Comparison of ENCODE assay signal across 8 mouse cellular contexts in genomic region chr7:25658657-25659472, GRCm38 (mm10). TPM values are rescaled to one million over a fixed set of nuclear protein-coding genes. Genes with fewer than 3 reads are reported as not detected.
DNase-seq lines count a peak whose midpoint lies in the region; ATAC-seq and TF ChIP-seq lines count a peak whose summit lies in the region.

Gene Bckdha (minus strand): TSS chr7:25658981.
Gene Exosc5 (plus strand): TSS chr7:25659164.

- peak within 1 kb of the TSS; percentile 50 for H3K27ac ChIP-seq in bone marrow, adult 2 months (ENCODE audit: control insufficient read depth, insufficient read depth, low read depth, low read length, poor library complexity)
- peak within 1 kb of the TSS; percentile 74 for H3K27ac ChIP-seq in embryonic facial prominence, embryonic 15.5 days (replicated peaks)
- no peak within 1 kb of the TSS for H3K27ac ChIP-seq in limb, embryonic 14.5 days (replicated peaks; ENCODE audit: low read depth, low read length)
- peak within 1 kb of the TSS; percentile 75 for H3K27ac ChIP-seq in midbrain, postnatal 0 days (ENCODE audit: low read depth, low read length)

- no peaks in the 10 kb centered on the region for H3K27me3 ChIP-seq in embryonic facial prominence, embryonic 15.5 days
- no peaks in the 10 kb centered on the region for H3K27me3 ChIP-seq in limb, embryonic 14.5 days (ENCODE audit: control insufficient read depth, insufficient read depth, low read length)
- no peaks in the 10 kb centered on the region for H3K27me3 ChIP-seq in midbrain, postnatal 0 days (ENCODE audit: insufficient read depth, low read length)

- peak; percentile 100 for DNase-seq in 416B (ENCODE audit: low read depth)
- peak; percentile 100 for DNase-seq in heart, adult 8-10 months (ENCODE audit: low spot score)
- peak; percentile 100 for DNase-seq in kidney, adult 9 months
- peak; percentile 100 for DNase-seq in limb, embryonic 14.5 days (ENCODE audit: low spot score)
- peak; percentile 100 for DNase-seq in midbrain, postnatal 0 days (ENCODE audit: low spot score)
- DNase-seq in spleen, postnatal 14 days (ENCODE audit: low spot score in 2 of 2), result peak; percentile 97 to 98

- H3K4me1 ChIP-seq in bone marrow, adult 2 months (ENCODE audit: control insufficient read depth, insufficient read depth, low read length), result peaks cover 1% of the 10 kb centered on the region; the same call in 1 of the 2 replicates
- peaks cover 31% of the 10 kb centered on the region for H3K4me1 ChIP-seq in embryonic facial prominence, embryonic 15.5 days
- peaks cover 12% of the 10 kb centered on the region for H3K4me1 ChIP-seq in limb, embryonic 14.5 days (ENCODE audit: control insufficient read depth, insufficient read depth, low read length)
- peaks cover 9% of the 10 kb centered on the region; the same call in 1 of the 2 replicates for H3K4me1 ChIP-seq in midbrain, postnatal 0 days (ENCODE audit: insufficient read depth, low read length)

- under 1% methylated on average over 50 of the region's 50 CpGs for WGBS in bone marrow, adult 2 months
- WGBS in embryonic facial prominence, embryonic 15.5 days, result under 1% methylated on average over 50 of the region's 50 CpGs
- under 1% methylated on average over 50 of the region's 50 CpGs for WGBS in limb, embryonic 14.5 days
- under 1% methylated on average over 46 of the region's 50 CpGs for whole genome bisulfite sequencing in midbrain, postnatal 0 days

- H3K9me3 ChIP-seq in embryonic facial prominence, embryonic 15.5 days (replicated peaks), result no peaks in the 10 kb centered on the region
- no peaks in the 10 kb centered on the region for H3K9me3 ChIP-seq in limb, embryonic 14.5 days (ENCODE audit: control insufficient read depth, low read length)
- no peaks in the 10 kb centered on the region for H3K9me3 ChIP-seq in midbrain, postnatal 0 days (ENCODE audit: low read length)

- peaks cover 13% of the 10 kb centered on the region for H3K36me3 ChIP-seq in embryonic facial prominence, embryonic 15.5 days
- peaks cover 14% of the 10 kb centered on the region for H3K36me3 ChIP-seq in limb, embryonic 14.5 days (ENCODE audit: control insufficient read depth, insufficient read depth, low read length)
- no peaks in the 10 kb centered on the region for H3K36me3 ChIP-seq in midbrain, postnatal 0 days (ENCODE audit: insufficient read depth, low read length)

- TF ChIP-seq POLR2A in bone marrow, adult 2 months (IDR thresholded peaks at IDR 0.05; ENCODE audit: borderline replicate concordance, control insufficient read depth, low read depth, low read length), result peak; percentile 73; the same call in 1 of the 2 replicates
- peak; percentile 66; the same call in 1 of the 2 replicates for TF ChIP-seq POLR2A in limb, embryonic 14.5 days (IDR thresholded peaks at IDR 0.05; ENCODE audit: borderline replicate concordance, extremely low read depth, insufficient read depth, insufficient read length)

- peak; percentile 98 for ATAC-seq in embryonic facial prominence, embryonic 15.5 days (ENCODE audit: insufficient number of reproducible peaks, low FRiP score, low TSS enrichment, low read depth)
- peak; percentile 99 for ATAC-seq in limb, embryonic 14.5 days (ENCODE audit: low FRiP score, low read depth)
- peak; percentile 99 for ATAC-seq in midbrain, postnatal 0 days (ENCODE audit: low FRiP score)

- H3K9ac ChIP-seq in embryonic facial prominence, embryonic 15.5 days, result peak within 1 kb of the TSS; percentile 69
- H3K9ac ChIP-seq in limb, embryonic 14.5 days (ENCODE audit: low read depth, low read length, severe bottlenecking), result peak within 1 kb of the TSS; percentile 66
- peak within 1 kb of the TSS; percentile 73 for H3K9ac ChIP-seq in midbrain, postnatal 0 days (replicated peaks; ENCODE audit: low read length, poor library complexity, severe bottlenecking)

- TF ChIP-seq CTCF in bone marrow, adult 2 months (IDR thresholded peaks at IDR 0.05; ENCODE audit: control insufficient read depth, insufficient read depth, low read length), result no peak
- no peak for TF ChIP-seq CTCF in midbrain, postnatal 0 days (IDR thresholded peaks at IDR 0.05)

- peak within 1 kb of the TSS; percentile 77 for H3K4me2 ChIP-seq in embryonic facial prominence, embryonic 15.5 days (replicated peaks)
- H3K4me2 ChIP-seq in limb, embryonic 14.5 days (replicated peaks; ENCODE audit: low read depth, low read length, severe bottlenecking), result peak within 1 kb of the TSS; percentile 79
- H3K4me2 ChIP-seq in midbrain, postnatal 0 days (ENCODE audit: low read depth, low read length, poor library complexity, severe bottlenecking), result peak within 1 kb of the TSS; percentile 82

- peak within 1 kb of the TSS; percentile 78 for H3K4me3 ChIP-seq in bone marrow, adult 2 months (replicated peaks; ENCODE audit: control insufficient read depth, low read depth, low read length)
- peak within 1 kb of the TSS; percentile 72 for H3K4me3 ChIP-seq in embryonic facial prominence, embryonic 15.5 days (replicated peaks)
- peak within 1 kb of the TSS; percentile 70 for H3K4me3 ChIP-seq in limb, embryonic 14.5 days (replicated peaks; ENCODE audit: low read length)
- peak within 1 kb of the TSS; percentile 70 for H3K4me3 ChIP-seq in midbrain, postnatal 0 days (ENCODE audit: low read depth, low read length)

RNA-seq across cellular contexts. Expression of gene Bckdha, which starts in this region (rescaled TPM):
- polyA plus RNA-seq in bone marrow, adult 2 months (2011; ENCODE audit: insufficient read depth, insufficient read length, low replicate concordance, missing spikeins), result 26.3 and 36.1 TPM in 2 replicates
- 55.3 and 64.7 TPM in 2 replicates for polyA plus RNA-seq in embryonic facial prominence, embryonic 15.5 days (2015; fragmentation: Nextera tagmentation; extraction: Ambion mirVana)
- total RNA-seq in heart, adult 8-10 months (2022), result 100 to 1,000 TPM; 302 to 362 (median 329) TPM
- polyA plus RNA-seq in limb, embryonic 14.5 days (2012; rRNA removed), result 67.0 and 91.1 TPM in 2 replicates
- polyA plus RNA-seq in limb, embryonic 14.5 days (2014; fragmentation: Nextera tagmentation; extraction: Ambion mirVana), result 54.2 and 59.8 TPM in 2 replicates
- total RNA-seq in midbrain, postnatal 0 days (2014; rRNA removed), result 64.9 and 78.2 TPM in 2 replicates
- 40.7 and 50.9 TPM in 2 replicates for polyA plus RNA-seq in midbrain, postnatal 0 days (2015; fragmentation: Nextera tagmentation; extraction: Ambion mirVana)

RNA-seq across cellular contexts. Expression of gene Exosc5, which starts in this region (rescaled TPM):
- polyA plus RNA-seq in bone marrow, adult 2 months (2011; ENCODE audit: insufficient read depth, insufficient read length, low replicate concordance, missing spikeins), result 21.7 and 39.8 TPM in 2 replicates
- polyA plus RNA-seq in embryonic facial prominence, embryonic 15.5 days (2015; fragmentation: Nextera tagmentation; extraction: Ambion mirVana), result 70.1 and 71.3 TPM in 2 replicates
- 10 to 100 TPM; 17.5 to 20.4 (median 19.3) TPM for total RNA-seq in heart, adult 8-10 months (2022)
- 64.9 and 77.1 TPM in 2 replicates for polyA plus RNA-seq in limb, embryonic 14.5 days (2012; rRNA removed)
- polyA plus RNA-seq in limb, embryonic 14.5 days (2014; fragmentation: Nextera tagmentation; extraction: Ambion mirVana), result 63.0 and 71.2 TPM in 2 replicates
- total RNA-seq in midbrain, postnatal 0 days (2014; rRNA removed), result 19.7 and 29.4 TPM in 2 replicates
- 27.3 and 29.5 TPM in 2 replicates for polyA plus RNA-seq in midbrain, postnatal 0 days (2015; fragmentation: Nextera tagmentation; extraction: Ambion mirVana)
